Mouse (Mus musculus): ENCODE data around the gene Foxred1.

DNA sequence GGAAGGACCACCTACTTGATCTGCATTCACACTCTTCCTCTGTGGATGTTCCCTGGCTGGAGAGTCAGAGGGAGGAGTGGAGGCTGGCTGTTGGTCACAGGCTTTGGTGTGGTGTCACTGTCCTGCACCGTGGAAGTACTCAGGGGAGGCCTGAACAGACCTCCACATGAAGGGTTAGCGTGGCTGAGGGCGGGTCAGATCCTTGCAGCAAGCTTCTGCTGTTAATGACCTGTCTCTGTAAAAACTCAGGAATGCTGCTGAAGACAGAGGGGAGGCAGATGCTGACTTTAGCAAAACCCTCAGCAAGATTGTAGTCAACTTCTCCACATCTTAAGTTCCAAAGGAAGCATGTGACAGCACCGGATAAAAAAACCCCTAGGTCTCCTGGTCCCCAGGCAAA is 54.0 kb downstream of the Foxred1 start:
- TF ChIP-seq CTCF (IDR thresholded peaks at IDR 0.05; ENCODE audit: extremely low read depth, insufficient read length, insufficient replicate concordance, low read depth, low read length) (no peak), POLR2A (IDR thresholded peaks at IDR 0.05; ENCODE audit: low read depth, low read length) (no peak)
